Mouse (Mus musculus): ENCODE measurements around the gene Tmem121.

Tmem121 gene

DNA sequence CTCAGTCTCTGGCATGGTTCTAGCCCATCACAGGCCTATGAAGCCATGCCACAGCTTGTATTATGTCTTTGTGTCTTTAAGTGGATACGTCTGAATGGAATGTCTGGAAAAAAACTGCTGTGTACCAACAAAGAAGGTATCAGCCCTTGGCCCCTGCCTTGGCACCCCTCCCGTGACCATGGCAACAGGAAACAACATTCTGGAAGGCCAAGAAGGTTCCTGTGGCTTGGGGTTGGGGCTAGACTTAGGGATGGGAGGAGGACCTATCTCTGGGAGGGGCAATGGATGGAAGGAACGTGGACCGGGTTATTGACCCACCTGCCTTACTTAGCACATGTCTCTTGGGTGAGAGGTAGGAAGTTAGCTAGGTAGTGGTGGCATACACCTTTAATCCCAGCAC is 36.4 kb upstream of the Tmem121 start:
- no peak for DNase-seq (ENCODE audit: low read depth)

DNA sequence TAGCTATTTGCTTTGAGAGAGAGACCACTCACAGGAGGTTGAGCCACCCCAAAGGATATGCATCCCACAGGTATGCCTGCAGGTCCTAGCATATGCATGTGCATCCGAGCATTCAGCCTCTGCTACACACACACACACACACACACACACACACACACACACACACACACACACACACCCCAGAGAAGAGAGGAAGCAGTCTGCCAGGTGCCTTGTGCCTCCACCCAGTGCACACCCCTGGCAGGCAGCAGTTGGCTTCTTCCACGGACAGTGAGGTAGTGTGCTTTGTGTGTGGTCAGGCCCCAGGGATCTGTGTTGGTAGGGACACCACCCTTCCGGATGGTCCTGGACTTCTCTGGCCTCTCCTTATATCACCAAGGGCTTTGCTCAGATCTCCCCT is 35.8 kb upstream of the Tmem121 start:
- no peak for DNase-seq (ENCODE audit: low read depth)

DNA sequence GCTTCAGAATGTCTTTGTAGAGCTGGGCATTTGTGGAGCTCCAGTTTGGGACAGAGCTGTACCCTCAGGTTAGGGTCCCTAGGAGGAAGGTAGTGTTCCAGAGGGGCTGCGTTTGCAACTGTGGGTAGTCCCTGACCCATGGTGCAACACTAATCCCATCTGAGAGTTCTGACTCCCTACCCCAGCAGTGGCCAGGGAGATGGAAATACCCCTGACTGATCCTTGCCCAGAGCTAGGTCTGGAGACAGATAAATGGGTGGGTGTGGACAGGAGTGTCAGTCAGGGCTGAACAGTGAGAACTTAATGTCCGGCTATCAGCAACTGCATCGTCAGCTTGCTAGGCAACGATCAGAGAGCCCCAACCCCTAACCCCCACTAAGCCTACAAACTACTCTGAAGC is 35.1 kb upstream of the Tmem121 start:
- DNase-seq (ENCODE audit: low read depth) = no peak

DNA sequence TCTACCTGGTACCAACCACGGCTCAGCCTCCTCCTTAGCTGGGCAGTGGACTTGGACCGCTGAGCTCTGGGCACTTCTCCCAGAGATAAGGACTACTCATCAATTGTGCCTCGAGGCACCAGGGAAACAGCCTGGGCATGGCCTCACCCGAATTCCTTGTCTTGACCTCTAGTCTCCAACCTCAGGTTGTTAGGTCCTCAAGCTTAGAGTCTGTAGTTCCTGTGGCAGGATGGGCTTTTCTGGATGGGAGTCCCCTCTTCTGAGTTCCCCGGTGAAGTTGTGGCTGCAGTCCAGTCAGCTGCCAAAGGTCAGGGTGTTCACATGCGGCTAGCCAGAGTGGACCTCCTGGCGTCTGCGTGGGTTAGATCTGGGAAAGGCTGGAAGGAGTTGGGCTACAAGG is 34.7 kb upstream of the Tmem121 start:
- DNase-seq (ENCODE audit: low read depth) = no peak

DNA sequence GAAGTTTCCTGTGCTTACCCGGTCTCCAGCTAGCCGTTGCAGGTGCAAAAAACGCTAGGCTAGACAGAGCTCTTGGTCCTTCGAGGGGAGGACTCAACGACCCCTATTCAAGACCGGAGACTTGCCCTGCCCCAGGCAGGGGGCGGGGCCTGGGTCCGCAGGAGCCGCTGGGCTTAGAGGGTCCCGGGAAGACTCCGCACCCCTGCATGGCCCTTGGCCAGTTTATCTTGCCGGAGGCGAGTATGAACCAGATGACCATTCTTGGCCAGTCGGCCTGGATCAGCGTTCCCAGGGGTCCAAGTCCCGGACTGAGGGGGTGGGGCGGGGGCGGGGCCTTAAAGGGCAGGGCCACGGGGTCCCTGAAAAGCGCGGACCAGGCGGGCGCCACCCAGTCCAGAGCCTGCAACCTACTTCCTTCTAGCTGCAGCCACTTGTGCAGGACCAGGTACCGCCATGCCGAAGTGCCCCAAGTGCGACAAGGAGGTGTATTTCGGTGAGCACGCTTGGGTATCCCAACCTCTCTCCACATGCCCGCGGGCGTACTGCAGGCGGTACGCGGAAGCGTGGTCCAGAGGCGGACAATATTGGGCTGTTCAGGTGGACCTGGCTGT is 34.0 kb upstream of the Tmem121 start:
- no peak for DNase-seq (ENCODE audit: low read depth)

DNA sequence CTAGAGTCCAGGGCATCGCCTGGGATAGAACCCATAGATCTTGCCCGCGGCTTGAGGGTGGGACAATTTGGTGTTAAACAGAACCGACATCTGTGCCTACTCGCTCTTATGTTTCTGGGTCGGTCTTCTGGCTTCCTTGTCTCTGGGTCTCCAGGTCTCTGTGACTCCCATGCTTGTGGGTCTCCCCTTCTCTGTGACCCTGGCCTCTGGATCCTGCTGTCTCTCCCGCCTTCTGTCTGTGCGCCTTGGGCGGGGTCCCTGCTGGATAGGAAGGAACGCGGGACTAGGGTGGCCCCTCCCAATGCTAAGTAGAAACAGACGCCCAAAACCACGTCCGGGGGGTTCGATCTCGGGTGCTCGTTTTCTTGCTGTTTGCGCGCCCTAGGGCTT is 33.5 kb upstream of the Tmem121 start:
- no peak for DNase-seq (ENCODE audit: low read depth)

DNA sequence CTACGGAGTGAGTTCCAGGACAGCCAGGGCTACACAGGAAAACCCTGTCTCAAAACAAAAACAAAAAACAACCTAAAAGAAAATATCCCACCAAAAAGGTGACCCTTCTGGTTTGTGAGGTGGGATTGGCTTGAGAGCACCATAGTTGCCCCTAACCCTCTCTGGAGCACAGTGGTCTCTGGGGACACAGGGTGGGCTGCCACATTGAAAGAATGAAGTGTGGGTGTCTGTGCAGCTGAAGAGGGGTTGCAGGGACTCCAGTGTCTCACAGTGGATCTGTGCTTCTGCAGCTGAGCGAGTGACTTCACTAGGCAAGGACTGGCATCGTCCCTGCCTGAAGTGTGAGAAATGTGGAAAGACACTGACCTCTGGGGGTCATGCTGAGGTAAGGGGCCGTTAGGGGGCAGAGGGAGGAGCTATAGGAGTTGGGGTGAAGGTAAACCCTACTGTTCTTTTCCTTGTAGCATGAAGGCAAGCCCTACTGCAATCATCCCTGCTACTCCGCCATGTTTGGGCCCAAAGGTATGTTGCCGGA is 32.7 kb upstream of the Tmem121 start:
- DNase-seq (ENCODE audit: low read depth) = no peak

DNA sequence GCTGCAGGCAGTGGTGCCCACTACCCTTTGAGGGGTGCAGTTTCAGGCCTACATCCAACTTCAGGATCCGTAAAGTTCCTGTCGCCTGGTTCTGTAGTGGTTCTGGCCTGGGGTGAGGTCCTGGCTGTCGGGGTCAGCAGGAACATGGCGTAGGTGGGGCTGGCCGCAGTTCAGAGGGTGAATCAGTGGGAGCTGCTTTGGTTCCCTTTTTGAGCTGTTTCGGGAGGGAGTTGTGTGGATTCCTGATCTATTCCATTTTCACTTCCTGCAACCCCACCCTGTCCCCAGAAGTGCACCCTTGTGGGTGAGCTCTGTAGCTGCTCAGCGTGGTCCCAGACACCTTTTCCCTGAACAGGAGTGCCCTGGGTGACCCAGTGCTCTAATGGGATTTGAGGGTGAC is 31.8 kb upstream of the Tmem121 start:
- no peak for DNase-seq (ENCODE audit: low read depth)

DNA sequence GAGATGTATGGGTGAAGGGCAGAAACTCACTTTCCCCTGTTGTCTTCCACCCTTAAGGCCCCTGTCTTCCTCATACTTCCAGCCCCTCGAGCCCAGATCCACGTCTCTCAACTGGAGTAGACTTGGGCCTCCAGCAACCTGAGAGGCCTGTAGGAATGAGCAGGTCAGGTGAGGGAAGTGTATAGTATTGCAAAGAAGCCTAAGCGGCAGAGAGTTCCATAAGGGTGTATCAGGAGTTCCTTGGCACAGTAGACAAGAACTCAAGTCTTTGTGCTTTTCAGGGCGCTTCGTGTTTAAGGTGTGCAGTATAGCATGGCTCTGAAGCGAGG is 31.0 kb upstream of the Tmem121 start:
- no peak for DNase-seq (ENCODE audit: low read depth)

DNA sequence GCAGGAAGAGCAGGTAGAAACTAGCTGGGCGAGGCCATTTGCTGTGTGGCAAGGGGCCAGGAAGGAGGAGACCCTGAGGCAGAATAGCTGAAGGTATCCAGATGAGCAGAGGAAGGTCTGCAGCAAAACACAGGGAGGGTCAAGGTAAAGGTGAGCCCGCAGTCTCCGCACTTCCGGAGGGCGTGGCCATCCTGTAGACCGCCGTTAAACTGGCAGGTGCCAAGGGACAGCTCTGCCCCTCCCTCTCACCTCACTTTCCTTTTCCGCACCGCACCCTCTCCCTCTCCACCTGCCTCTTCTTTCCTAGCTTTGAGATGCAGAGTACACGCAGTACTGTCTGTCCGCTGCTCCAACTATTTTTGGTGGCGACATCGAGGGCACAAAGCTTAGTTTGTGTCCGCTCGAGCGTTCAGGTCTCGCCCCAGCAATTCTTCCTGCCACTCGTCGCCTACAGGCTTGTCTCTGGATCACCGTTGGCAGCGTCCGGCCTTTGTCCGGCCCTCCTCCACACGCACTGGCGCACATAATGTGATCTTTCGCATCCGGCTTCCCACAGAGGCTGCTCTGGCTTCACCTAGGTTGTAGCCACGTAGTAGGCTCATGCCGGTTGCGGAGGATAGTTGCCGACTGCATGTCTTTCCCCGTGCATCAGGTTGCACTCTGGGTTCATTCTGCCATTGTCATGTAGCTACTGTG is 30.5 kb upstream of the Tmem121 start:
- no peak for DNase-seq (ENCODE audit: low read depth)

DNA sequence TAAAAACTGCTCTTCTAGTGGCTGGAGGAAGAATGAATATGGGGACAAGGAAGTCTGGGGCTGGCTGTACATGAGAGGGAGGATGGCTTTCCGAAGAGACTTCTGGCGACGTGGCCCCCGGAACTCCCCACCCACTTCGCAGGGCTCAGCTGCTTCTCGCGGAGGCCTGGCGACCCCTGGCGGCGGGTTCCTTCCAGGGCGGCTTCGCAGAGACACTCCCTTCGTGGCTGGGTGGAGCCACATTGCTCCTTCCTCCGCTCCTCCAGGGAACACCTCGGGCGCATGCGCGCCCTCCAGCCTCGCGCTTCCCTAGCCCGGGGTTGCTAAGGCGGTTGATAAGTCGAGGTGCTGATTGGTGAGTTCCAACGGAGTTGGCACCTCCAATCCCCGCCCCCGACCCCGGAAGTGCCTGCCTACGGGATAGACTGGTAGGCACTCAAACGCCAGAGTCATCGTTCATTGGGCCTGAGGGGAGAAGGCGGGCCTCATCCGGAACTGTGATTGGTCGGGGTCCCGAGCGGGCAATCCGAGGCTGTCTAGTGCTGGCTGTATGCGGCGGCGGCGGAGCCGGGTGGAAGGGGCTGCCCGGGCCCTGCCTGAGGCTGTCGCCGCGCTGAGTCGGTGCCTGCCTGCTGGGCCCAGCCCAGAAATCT is 29.7 kb upstream of the Tmem121 start, which contains the start of gene Tedc1:
Gene Tedc1, plus strand, starts transcription at position 535 of the 653 bp plus-strand sequence.
- DNase-seq (ENCODE audit: low read depth) = peak; percentile 98

DNA sequence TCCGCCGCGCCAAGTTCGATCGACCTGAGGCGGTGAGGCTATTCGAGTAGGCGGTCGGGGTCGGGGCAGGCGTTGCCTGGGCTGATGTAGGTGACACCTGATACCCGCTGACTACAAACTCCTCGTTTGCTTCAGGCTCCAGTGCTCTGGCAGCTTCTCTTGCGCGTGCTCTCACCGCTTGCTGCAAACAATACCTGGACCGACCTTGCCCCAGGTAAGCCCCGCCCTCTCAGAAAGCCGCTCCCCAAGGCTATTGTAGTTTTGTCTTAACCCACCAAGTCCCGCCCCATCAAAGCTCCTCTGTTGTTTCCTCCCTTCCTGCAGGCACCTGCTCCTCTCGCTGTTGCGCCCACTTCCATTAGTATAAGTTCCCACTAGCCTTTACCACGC is 29.2 kb upstream of the Tmem121 start:
- DNase-seq (ENCODE audit: low read depth) = no peak

DNA sequence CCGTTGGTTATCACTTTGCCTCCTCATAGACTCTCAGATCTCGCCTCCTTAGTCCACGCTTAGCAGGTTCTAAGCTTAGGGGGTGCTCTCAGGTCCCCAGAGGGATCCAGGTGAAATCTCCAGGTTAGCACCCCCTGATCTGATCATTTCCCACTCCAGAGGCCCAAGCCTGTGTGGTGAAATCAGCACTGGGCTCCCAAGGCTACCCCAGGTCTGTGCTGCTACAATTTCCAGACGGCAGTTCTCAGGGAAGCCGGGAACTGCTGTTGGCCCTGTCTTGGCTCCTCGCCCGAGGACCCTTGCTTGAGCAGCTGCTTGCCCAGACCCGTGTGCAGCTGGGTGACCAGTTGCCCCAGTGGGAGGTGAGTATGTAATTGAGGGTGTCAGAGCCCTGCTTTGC is 28.7 kb upstream of the Tmem121 start:
- no peak for DNase-seq (ENCODE audit: low read depth)

DNA sequence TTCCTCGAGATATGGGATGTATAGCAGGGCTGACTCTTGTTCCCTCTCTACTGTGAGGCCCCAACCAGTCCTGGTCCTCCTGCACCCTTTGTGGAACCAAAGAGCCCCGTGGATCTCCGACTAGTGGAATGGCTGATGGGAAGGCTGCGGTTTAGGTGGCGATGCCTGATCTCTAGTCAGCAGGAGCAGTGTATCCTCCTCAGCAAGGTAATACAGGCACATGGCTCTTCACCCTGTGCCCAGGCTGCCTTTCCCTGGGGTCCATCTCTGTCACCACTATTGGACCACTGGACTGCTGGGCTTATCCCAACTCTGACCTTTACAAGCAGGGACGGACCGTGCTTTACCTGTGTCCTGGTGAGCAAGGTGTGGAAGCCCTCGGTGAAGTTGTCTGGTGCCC is 28.2 kb upstream of the Tmem121 start:
- no peak for DNase-seq (ENCODE audit: low read depth)

DNA sequence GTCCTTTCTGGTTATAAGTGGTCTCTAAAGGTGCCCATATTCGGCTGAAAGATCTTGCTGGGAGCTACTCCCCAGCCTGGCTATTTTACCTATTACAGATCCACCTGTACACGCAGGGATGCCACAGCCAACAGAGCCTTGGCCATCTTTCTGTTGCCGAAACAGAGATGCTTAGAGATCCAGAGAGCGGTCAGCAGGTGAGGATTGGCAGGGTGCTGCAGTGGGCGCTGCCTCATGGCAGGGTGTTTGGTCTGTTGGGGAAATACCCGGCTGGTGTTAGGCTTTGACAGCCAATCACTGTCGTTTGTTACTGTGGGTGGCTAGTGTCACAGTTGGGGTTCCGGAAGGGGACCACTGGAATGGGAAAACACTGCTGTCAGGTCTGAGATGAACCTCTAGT is 27.8 kb upstream of the Tmem121 start:
- DNase-seq (ENCODE audit: low read depth) = no peak

DNA sequence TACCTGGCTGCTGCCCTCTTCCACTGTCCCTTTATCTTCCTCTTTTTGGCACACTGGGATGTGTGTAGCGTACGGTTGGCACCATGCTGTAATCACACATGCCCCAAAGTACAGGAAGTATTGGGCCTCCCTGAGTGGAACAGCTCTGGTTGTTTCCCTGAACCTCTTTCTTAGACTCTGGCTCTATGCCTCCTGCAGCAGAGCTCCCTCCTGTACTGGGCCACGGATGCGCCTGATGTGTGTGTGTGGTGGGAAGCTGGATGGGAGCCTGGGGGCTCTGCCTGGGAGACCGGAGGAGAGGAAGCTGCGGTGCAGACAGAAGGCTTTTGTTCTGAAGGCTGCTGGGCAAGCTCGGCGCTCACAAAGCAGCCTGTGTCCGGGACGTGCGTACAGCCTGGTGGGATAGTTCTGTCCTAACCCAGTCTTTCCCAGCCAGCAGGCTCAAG is 22.1 kb upstream of the Tmem121 start:
- DNase-seq (ENCODE audit: low read depth) = no peak

DNA sequence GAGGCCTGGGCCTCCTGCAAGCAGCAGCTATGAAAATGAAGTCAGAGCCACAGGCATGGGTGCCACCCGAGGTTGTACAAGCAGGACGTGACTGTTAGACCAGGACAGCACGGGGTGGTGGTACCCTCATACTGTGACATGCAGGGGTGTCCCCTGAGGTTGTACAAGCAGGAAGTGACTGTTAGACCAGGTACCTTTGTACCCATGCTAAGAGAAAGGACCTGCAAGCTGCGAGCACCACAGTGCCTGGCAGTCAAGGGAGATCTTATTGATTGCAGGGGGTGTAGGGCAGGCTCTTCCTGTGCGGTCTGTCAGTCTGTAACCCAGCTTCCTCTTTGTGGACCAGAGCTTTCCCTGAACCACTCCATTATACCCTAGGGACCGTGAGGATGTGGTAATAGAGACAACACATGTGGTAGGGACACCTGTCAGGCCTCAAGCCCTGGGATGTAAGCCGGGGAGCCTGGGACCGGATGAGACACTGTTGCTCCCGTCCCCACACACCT is 17.6 kb upstream of the Tmem121 start:
- no peak for DNase-seq (ENCODE audit: low read depth)

DNA sequence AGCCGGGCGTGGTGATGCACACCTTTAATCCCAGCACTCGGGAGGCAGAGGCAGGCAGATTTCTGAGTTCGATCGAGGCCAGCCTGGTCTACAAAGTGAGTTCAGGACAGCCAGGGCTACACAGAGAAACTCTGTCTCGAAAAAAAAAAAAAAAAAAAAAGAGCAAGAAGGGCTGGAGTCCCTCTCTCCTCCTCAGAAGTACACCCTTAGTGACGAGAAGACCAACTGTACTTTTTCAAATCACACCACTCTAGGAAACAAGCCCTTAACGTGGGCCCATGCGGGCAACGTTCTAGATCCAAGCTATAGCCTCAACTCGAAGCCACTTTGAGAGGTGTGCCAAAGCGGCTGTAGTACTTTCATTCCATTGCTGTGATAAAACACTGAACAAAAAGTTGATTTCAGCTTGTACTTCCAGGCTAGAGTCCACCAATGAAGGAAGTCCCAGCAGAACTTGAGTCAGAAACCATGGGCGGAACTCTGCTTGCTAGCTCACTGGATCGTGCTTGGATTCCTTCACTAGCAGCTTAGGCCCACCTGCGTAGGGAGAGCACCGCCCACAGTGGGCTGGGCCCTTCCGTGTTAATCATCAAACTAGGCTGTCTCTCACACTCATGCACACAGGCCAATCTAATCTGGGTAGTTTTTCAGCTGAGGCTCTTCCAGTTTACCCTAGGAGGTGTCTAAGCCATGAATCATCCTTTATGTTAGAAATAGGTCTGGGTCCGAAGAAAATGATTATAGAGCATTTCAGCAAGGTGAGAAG is 8.6 kb upstream of the Tmem121 start:
- no peak for DNase-seq (ENCODE audit: low read depth)

DNA sequence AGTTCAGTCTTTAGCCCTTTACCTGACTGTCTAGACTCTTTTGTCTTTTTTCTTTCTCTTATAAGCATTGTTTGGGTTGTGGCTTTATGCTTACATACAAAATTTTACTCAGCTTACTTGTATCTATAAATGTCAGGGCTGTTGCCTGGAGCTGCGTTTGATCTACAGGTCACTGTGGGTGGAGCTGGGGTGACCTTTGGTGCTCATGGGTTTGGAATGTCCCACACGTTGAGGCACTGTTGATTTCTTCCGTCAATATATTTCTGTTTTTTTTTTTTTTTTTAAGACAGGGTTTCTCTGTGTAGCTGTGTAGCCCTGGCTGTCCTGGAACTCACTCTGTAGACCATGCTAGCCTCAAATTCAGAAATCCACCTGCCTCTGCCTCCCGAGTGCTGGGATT is 4.7 kb upstream of the Tmem121 start:
- DNase-seq (ENCODE audit: low read depth) = no peak

DNA sequence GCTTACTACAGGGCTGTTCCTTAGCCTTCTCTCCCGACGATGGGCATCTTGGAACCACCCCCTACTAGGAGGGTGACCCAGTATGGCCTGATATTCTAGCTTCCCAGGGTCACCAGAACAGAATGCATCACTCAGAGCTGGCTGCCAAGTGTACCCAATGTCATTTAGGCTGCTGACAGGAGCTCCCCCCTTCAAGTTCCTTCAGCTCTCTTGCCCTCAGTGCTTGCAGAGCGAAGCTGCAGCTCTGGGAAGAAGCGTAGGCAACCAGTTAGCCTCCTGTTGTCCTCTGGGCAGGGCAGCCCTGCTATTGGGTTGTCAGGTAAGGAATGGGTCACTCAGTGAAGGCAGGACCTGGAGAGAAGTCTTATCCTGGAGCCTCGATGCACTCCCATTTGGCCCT is 785 bp upstream of the Tmem121 start:
- DNase-seq (ENCODE audit: low read depth) = no peak

DNA sequence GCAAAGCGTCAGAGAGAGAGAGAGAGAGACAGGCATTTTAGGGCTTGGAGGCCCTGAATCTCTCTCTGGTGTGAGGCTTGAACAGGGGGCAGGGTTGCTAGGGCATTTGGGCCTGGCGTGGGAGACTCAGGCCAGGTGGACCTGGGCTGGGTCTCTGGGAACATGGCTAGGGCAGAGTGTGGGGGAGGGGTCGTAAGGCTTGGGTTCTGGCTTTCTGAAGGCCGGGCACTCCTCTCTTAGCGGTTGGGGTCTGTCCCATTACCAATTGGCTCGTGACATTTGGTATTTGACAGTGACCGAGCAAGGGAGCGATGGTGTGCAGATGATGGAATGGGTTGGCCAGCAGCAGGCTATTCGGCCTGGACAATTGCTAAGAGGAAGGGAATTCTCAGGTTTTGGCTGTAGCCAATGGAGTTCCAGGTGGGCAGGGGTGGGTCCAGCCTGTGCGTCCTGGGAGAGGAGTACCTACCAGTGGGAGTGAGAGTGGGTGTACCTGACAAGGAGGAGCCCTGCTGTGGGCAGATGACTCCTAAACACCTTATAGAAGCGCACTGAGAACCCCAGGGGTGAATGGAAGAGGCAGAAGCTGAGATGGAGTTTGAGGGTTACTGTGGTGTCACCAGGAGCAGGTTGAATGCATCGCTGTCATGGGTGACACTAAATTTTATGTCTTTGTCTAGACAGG is 738 bp downstream of the Tmem121 start:
- no peak for DNase-seq (ENCODE audit: low read depth)

DNA sequence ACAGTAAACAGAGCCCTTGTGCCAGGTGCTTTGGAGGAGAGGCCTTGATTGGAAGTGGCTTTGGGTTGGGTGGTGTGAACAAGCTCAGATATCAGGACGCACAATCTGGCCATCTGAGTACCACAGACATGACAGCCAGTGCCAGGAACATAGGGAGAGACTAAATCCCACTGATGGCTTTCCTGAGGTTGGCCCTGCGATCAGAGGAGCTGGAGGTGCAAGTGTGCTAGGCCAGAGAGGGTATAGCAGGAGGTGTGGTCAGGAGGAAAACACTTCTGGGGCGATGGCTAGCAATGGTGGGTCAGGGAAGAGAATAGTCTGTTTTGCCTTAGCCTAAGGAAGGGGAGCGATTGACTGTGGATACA is 1.3 kb downstream of the Tmem121 start:
- no peak for DNase-seq (ENCODE audit: low read depth)
